21 mouse cellular contexts compared by ENCODE assay signal in genomic region chr12:40826491-40826890, GRCm38 (mm10).
DNase-seq lines count a peak whose midpoint lies in the region; ATAC-seq and TF ChIP-seq lines count a peak whose summit lies in the region.
"Had no signal": no experiment of that assay in that cellular context is flagged by ENCODE, and none has a peak within 500 bp of the region (broad histone marks: within the 10 kb centered on the region; RNA-seq: fewer than 3 reads in every experiment).

No protein-coding gene starts in this region.

- H3K9me3 ChIP-seq in lung, embryonic 16.5 days (ENCODE audit: control insufficient read depth, low read length) = no peaks in the 10 kb centered on the region
- H3K9me3 ChIP-seq: embryonic facial prominence, embryonic 13.5 days; liver, embryonic 13.5 days; neural tube, embryonic 15.5 days had no signal

- peak; percentile 40 for DNase-seq in heart, adult 11 months
- no peak for DNase-seq in heart, adult 9 months (ENCODE audit: low spot score in 2 of 2)
- DNase-seq in lung, adult 18-20 months = peak; percentile 45 to 51
- no peak for DNase-seq in lung, adult 2 months
- DNase-seq in adrenal gland, adult 18-20 months (ENCODE audit: low spot score in 2 of 2) = no peak
- DNase-seq in right cerebral cortex, postnatal 36 days (ENCODE audit: low spot score in 2 of 2) = no peak
- no peak for DNase-seq in adrenal gland, adult 8-10 months
- DNase-seq: cerebellum, adult 8-10 months; gastrocnemius, postnatal 14 days; liver, embryonic 13.5 days; midbrain, embryonic 14.5 days; spleen, adult 18-20 months; thymus, postnatal 36 days had no signal

- peaks cover 4% of the 10 kb centered on the region for H3K36me3 ChIP-seq in lung, embryonic 16.5 days (ENCODE audit: control insufficient read depth, insufficient read depth, low read length)
- H3K36me3 ChIP-seq: liver, embryonic 13.5 days had no signal

- H3K4me3 ChIP-seq in lung, adult 2 months (replicated peaks; ENCODE audit: extremely low read depth, low read depth, low read length) = no peak overlapping the region
- H3K4me3 ChIP-seq in lung, embryonic 16.5 days (ENCODE audit: low read length) = no peak overlapping the region
- H3K4me3 ChIP-seq: embryonic facial prominence, embryonic 13.5 days; liver, embryonic 13.5 days; myocyte; neural tube, embryonic 15.5 days had no signal

- no peak for TF ChIP-seq CTCF in lung, adult 2 months (IDR thresholded peaks at IDR 0.05; ENCODE audit: insufficient read depth, low read length)

- peak; percentile 91 for ATAC-seq in lung, embryonic 16.5 days (ENCODE audit: low read depth)
- ATAC-seq: CD4-positive, CD25-positive, alpha-beta regulatory T cell, adult 4 months; forebrain, embryonic 14.5 days; hindbrain, embryonic 16.5 days; Patski had no signal

- 57% methylated on average over 3 of the region's 3 CpGs for WGBS in lung, adult 2 months
- 27% methylated on average over 3 of the region's 3 CpGs for WGBS in lung, embryonic 16.5 days

- TF ChIP-seq POLR2A in lung, adult 2 months (IDR thresholded peaks at IDR 0.05; ENCODE audit: borderline replicate concordance, extremely low read depth, low read depth, low read length) = no peak

- H3K4me2 ChIP-seq in lung, embryonic 16.5 days (ENCODE audit: low read depth, low read length) = no peak overlapping the region
- H3K4me2 ChIP-seq: embryonic facial prominence, embryonic 13.5 days; liver, embryonic 13.5 days; neural tube, embryonic 15.5 days had no signal

- no peak overlapping the region for H3K9ac ChIP-seq in lung, embryonic 16.5 days (ENCODE audit: low read length)
- H3K9ac ChIP-seq: embryonic facial prominence, embryonic 13.5 days; liver, embryonic 13.5 days; neural tube, embryonic 15.5 days had no signal

- no peaks in the 10 kb centered on the region for H3K4me1 ChIP-seq in lung, adult 2 months (ENCODE audit: control insufficient read depth, insufficient read depth, low read length)
- peaks cover 14% of the 10 kb centered on the region for H3K4me1 ChIP-seq in lung, embryonic 16.5 days (replicated peaks; ENCODE audit: control insufficient read depth, insufficient read depth, low read length)
- H3K4me1 ChIP-seq: liver, embryonic 13.5 days; neural tube, embryonic 15.5 days had no signal

- H3K27ac ChIP-seq in lung, embryonic 16.5 days (ENCODE audit: low read length) = no peak overlapping the region
- H3K27ac ChIP-seq: embryonic facial prominence, embryonic 13.5 days; liver, embryonic 13.5 days; neural tube, embryonic 15.5 days had no signal

- H3K27me3 ChIP-seq in lung, embryonic 16.5 days (ENCODE audit: control insufficient read depth, insufficient read depth, low read depth, low read length) = no peaks in the 10 kb centered on the region
- H3K27me3 ChIP-seq: embryonic facial prominence, embryonic 13.5 days; liver, embryonic 13.5 days; neural tube, embryonic 15.5 days; Patski had no signal

Comparison
In these comparisons a context has a peak if more than half of its experiments do, and no peak if none do; other contexts are left out.
1. DNase-seq: peak in heart, adult 11 months (single experiment) and lung, adult 18-20 months (2 of 2); none in heart, adult 9 months (0 of 2), lung, adult 2 months (single experiment), adrenal gland, adult 18-20 months (0 of 2), right cerebral cortex, postnatal 36 days (0 of 2) and adrenal gland, adult 8-10 months (single experiment).